Mouse (Mus musculus): ENCODE measurements at regions not wholly inside any gene's neighbourhood (a gene's known extent, or its start where the extent isn't known, plus 50 kb on each side); places are given as distances from the start of the nearest gene placed in this dataset.
"Not testable (repeated sequence)": the region's sequence is repeated elsewhere in the genome, so short reads cannot be mapped to it uniquely, and the experiment has no call there.

DNA sequence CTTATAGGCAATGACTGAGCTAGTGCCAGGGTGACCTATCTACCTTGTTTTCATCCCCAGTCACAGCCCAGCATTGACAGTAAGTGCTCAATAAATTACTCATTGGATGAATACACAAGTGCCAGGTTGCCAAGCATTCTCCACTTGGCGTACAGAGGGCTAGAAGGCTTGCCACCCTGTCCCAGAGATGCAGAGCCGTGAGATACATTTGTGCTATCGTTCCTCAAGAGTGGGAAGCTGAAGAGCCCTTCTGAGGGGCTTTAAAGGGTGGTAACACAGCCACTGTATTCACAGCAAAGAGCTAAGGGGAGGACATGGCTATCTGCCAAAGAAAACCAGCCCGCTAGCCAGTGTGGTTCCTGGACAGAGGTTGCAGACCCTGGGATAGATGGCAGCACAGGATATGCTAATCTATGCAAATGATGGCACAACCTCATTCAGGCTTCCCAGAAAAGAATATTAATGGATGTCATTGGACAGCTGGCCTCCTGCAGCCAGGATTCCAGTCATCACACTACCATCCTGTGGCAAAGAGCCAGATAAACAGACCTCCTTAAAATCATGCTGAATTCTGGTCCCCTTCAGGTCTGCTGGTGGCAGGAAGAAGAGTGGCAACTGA, 214.4 kb downstream of the Trim29 start:
- no peaks in the 10 kb centered on the region for H3K9me3 ChIP-seq (replicated peaks)
- H3K4me1 ChIP-seq (replicated peaks), result no peaks in the 10 kb centered on the region
- H3K36me3 ChIP-seq (replicated peaks), result no peaks in the 10 kb centered on the region
- H3K27me3 ChIP-seq, result no peaks in the 10 kb centered on the region
- H3K4me3 ChIP-seq (replicated peaks), result no peak overlapping the region
- no peak overlapping the region for H3K4me2 ChIP-seq
- no peak overlapping the region for H3K27ac ChIP-seq (replicated peaks)
- 55% methylated on average over 4 of the region's 4 CpGs for WGBS (ENCODE audit: insufficient replicate concordance)
- ATAC-seq (ENCODE audit: insufficient read depth), result no peak
- H3K9ac ChIP-seq, result no peak overlapping the region

DNA sequence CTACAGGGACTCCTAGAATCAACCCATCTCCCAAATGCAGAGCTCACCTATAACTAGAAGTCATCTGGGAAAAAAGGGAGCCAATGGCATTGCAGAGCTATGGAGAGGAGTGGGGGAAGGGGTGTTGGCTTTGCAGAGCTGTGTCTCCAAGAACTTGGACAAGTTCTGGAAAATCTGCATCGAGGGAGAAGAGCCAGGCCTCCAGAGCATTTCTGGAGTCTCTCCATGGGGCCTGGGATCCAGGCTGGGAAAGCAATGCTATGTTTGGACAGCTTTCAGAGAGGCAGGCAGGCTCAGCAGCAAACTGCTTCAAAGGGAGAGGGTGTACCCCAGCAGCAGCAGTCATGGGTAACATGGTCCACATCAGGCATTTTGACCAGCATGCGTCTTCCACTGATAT, 211.6 kb upstream of the Nectin1 start:
- 41% methylated on average over 2 of the region's 2 CpGs for WGBS (ENCODE audit: insufficient replicate concordance)
- H3K4me3 ChIP-seq (replicated peaks), result no peak overlapping the region
- H3K27me3 ChIP-seq, result no peaks in the 10 kb centered on the region
- H3K36me3 ChIP-seq (replicated peaks), result no peaks in the 10 kb centered on the region
- H3K9me3 ChIP-seq (replicated peaks), result no peaks in the 10 kb centered on the region
- no peaks in the 10 kb centered on the region for H3K4me1 ChIP-seq (replicated peaks)
- no peak overlapping the region for H3K9ac ChIP-seq
- H3K4me2 ChIP-seq, result no peak overlapping the region
- H3K27ac ChIP-seq (replicated peaks), result no peak overlapping the region
- ATAC-seq (ENCODE audit: insufficient read depth), result no peak

GRCm38 (mm10) chr9:43535967-43536366, 207.8 kb upstream of the Nectin1 start:
- no peak for ATAC-seq (ENCODE audit: insufficient read depth)
- 66% methylated on average over 7 of the region's 7 CpGs for WGBS (ENCODE audit: insufficient replicate concordance)
- Histone ChIP-seq H3K27me3 (no peaks in the 10 kb centered on the region), H3K36me3 (replicated peaks) (no peaks in the 10 kb centered on the region), H3K27ac (replicated peaks) (no peak overlapping the region), H3K4me1 (replicated peaks) (no peaks in the 10 kb centered on the region), H3K9ac (no peak overlapping the region), H3K4me2 (no peak overlapping the region), H3K9me3 (replicated peaks) (no peaks in the 10 kb centered on the region), H3K4me3 (replicated peaks) (no peak overlapping the region)

DNA sequence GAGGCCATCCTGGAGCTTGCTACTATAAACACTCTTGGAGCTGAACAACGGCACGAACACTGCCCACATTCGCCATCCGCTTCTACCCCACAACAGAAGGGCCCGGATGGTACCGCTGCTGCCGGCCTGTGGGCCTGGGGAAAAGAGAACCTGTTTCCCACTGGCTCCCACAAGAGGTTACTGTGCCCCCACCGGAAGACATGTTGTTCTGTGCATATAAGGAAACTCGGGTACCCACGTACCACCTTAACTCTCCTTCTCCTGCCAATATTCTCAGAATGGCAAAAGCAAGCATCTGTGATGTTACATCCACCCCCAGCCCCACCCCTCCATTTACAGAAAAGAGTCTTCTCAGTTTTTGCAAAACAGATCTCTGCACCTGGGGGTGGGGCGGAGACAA, 206.7 kb upstream of the Nectin1 start:
- H3K9me3 ChIP-seq (replicated peaks), result no peaks in the 10 kb centered on the region
- WGBS (ENCODE audit: insufficient replicate concordance), result 72% methylated on average over 11 of the region's 11 CpGs
- no peak overlapping the region for H3K9ac ChIP-seq
- no peak for ATAC-seq (ENCODE audit: insufficient read depth)
- H3K27me3 ChIP-seq, result no peaks in the 10 kb centered on the region
- no peaks in the 10 kb centered on the region for H3K4me1 ChIP-seq (replicated peaks)
- H3K36me3 ChIP-seq (replicated peaks), result no peaks in the 10 kb centered on the region
- H3K27ac ChIP-seq (replicated peaks), result no peak overlapping the region
- H3K4me3 ChIP-seq (replicated peaks), result no peak overlapping the region
- H3K4me2 ChIP-seq, result no peak overlapping the region

DNA sequence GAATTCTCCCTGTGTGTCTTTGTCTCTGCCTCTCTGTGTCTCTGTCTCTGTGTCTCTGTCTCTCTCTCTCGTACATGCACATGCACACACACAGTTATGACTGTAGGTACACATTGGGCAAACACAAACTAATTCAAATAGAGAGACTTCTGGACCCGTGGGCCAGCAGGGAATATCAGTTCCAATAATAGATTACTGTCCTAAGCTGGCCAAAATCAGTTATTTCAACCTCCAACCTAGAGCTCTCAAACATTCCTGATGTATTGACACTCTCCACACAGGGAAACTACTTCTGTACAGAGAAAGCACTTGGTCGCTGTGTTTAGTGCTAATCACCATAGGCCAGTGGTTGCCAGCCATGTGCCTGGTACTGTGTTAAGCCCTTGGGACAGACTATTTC, 203.7 kb upstream of the Nectin1 start:
- Histone ChIP-seq H3K4me2 (no peak overlapping the region), H3K27me3 (no peaks in the 10 kb centered on the region), H3K4me3 (replicated peaks) (no peak overlapping the region), H3K9me3 (replicated peaks) (no peaks in the 10 kb centered on the region), H3K27ac (replicated peaks) (no peak overlapping the region), H3K9ac (no peak overlapping the region), H3K4me1 (replicated peaks) (no peaks in the 10 kb centered on the region), H3K36me3 (replicated peaks) (no peaks in the 10 kb centered on the region)
- no peak for ATAC-seq (ENCODE audit: insufficient read depth)
- 49% methylated on average over 3 of the region's 3 CpGs for WGBS (ENCODE audit: insufficient replicate concordance)

- H3K4me2 ChIP-seq, result no peak overlapping the region
- WGBS (ENCODE audit: insufficient replicate concordance), result 60% methylated on average over 8 of the region's 8 CpGs
- no peaks in the 10 kb centered on the region for H3K4me1 ChIP-seq (replicated peaks)
- no peaks in the 10 kb centered on the region for H3K9me3 ChIP-seq (replicated peaks)
- no peaks in the 10 kb centered on the region for H3K36me3 ChIP-seq (replicated peaks)
- no peak overlapping the region for H3K9ac ChIP-seq
- no peak overlapping the region for H3K4me3 ChIP-seq (replicated peaks)
- no peak for ATAC-seq (ENCODE audit: insufficient read depth)
- H3K27me3 ChIP-seq, result no peaks in the 10 kb centered on the region
- H3K27ac ChIP-seq (replicated peaks), result no peak overlapping the region
Observed at GRCm38 (mm10) chr9:43541234-43541633, 202.6 kb upstream of the Nectin1 start.

- H3K36me3 ChIP-seq (replicated peaks), result no peaks in the 10 kb centered on the region
- no peaks in the 10 kb centered on the region for H3K9me3 ChIP-seq (replicated peaks)
- no peak for ATAC-seq (ENCODE audit: insufficient read depth)
- WGBS (ENCODE audit: insufficient replicate concordance), result 68% methylated on average over 9 of the region's 9 CpGs
- no peak overlapping the region for H3K27ac ChIP-seq (replicated peaks)
- no peak overlapping the region for H3K4me2 ChIP-seq
- H3K9ac ChIP-seq, result no peak overlapping the region
- no peaks in the 10 kb centered on the region for H3K27me3 ChIP-seq
- H3K4me3 ChIP-seq (replicated peaks), result no peak overlapping the region
- no peaks in the 10 kb centered on the region for H3K4me1 ChIP-seq (replicated peaks)
Observed at GRCm38 (mm10) chr9:43542077-43542654, 201.6 kb upstream of the Nectin1 start.

DNA sequence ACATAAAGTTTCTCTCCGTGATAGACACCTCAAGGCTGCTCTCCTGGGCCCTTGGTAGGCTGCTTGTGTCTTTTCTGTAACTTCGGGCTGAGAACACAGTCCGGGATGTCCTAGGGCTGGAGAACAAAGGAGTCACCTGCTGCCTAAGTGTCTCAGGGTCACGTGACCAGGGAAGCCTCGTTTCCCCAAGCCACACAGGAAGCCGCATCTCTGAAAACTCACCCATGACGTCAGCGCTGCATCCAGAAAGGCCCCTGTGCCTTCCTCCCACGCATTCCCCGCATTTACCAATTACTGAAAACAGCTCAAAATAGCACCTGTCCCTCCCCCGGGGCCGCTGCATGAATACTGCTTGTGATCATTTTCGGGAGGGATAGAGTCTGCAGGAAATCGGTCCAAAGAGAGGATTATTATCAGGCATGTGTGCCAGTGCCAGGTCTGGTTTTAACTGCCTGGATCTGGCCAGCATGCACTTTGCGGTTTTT, 198.7 kb upstream of the Nectin1 start:
- no peaks in the 10 kb centered on the region for H3K36me3 ChIP-seq (replicated peaks)
- no peaks in the 10 kb centered on the region for H3K4me1 ChIP-seq (replicated peaks)
- no peaks in the 10 kb centered on the region for H3K9me3 ChIP-seq (replicated peaks)
- H3K4me3 ChIP-seq (replicated peaks), result no peak overlapping the region
- 19% methylated on average over 15 of the region's 15 CpGs for WGBS (ENCODE audit: insufficient replicate concordance)
- H3K27ac ChIP-seq (replicated peaks), result no peak overlapping the region
- no peaks in the 10 kb centered on the region for H3K27me3 ChIP-seq
- no peak for ATAC-seq (ENCODE audit: insufficient read depth)
- no peak overlapping the region for H3K9ac ChIP-seq
- no peak overlapping the region for H3K4me2 ChIP-seq

DNA sequence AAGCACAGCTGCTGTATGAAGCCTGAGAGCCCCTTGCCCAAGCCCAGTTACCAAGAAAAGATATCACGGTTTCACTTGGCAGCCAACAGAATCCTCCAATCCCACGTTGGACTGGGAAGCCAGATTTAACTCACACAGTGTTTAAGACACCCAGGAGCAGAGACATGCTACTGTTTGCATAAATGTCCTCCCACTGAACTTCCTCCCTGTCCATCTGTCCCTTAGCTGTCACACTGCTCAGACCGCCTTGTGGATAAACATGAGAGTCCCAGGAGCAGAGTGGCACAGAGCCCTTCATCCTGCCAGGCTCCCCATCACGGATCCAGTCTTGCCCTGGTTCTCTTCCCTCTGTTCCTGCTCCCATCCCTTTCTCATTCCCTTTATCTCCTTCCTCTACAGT, 194.9 kb upstream of the Nectin1 start:
- 38% methylated on average over 4 of the region's 4 CpGs for WGBS (ENCODE audit: insufficient replicate concordance)
- no peak overlapping the region for H3K4me2 ChIP-seq
- no peak overlapping the region for H3K9ac ChIP-seq
- H3K4me3 ChIP-seq (replicated peaks), result no peak overlapping the region
- H3K27ac ChIP-seq (replicated peaks), result no peak overlapping the region
- H3K36me3 ChIP-seq (replicated peaks), result no peaks in the 10 kb centered on the region
- H3K9me3 ChIP-seq (replicated peaks), result no peaks in the 10 kb centered on the region
- no peaks in the 10 kb centered on the region for H3K4me1 ChIP-seq (replicated peaks)
- no peak for ATAC-seq (ENCODE audit: insufficient read depth)
- H3K27me3 ChIP-seq, result no peaks in the 10 kb centered on the region

DNA sequence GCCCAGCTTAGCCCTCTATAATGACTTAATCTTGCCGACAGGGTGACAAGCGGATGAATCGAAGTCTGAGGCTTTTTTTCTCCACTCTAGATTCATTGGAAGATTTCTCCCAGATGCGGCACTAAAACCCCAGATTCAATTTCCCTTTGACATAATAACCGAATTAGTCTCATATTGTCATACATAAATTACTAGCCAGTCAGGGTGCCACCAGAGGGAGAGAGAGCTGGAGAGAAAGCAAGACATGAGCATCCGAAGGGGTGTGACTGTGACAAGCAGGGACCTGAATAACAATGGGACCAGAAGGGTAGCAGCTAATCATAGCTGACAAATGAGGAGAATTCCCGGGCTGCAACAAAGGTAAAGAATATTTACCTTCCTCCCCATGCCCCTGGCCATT, 194.5 kb upstream of the Nectin1 start:
- 50% methylated on average over 7 of the region's 7 CpGs for WGBS (ENCODE audit: insufficient replicate concordance)
- H3K27ac ChIP-seq (replicated peaks), result no peak overlapping the region
- no peak overlapping the region for H3K4me3 ChIP-seq (replicated peaks)
- no peak for ATAC-seq (ENCODE audit: insufficient read depth)
- no peaks in the 10 kb centered on the region for H3K36me3 ChIP-seq (replicated peaks)
- no peak overlapping the region for H3K9ac ChIP-seq
- no peak overlapping the region for H3K4me2 ChIP-seq
- H3K4me1 ChIP-seq (replicated peaks), result no peaks in the 10 kb centered on the region
- no peaks in the 10 kb centered on the region for H3K27me3 ChIP-seq
- H3K9me3 ChIP-seq (replicated peaks), result no peaks in the 10 kb centered on the region

GRCm38 (mm10) chr9:43552758-43553157, 191.0 kb upstream of the Nectin1 start:
- not testable (repeated sequence) for H3K4me3 ChIP-seq (replicated peaks); H3K4me1 ChIP-seq (replicated peaks); H3K27ac ChIP-seq (replicated peaks); H3K27me3 ChIP-seq; H3K4me2 ChIP-seq; ATAC-seq (ENCODE audit: insufficient read depth); H3K9ac ChIP-seq; H3K9me3 ChIP-seq (replicated peaks); H3K36me3 ChIP-seq (replicated peaks)
- 74% methylated on average over 1 of the region's 1 CpGs for WGBS (ENCODE audit: insufficient replicate concordance)

DNA sequence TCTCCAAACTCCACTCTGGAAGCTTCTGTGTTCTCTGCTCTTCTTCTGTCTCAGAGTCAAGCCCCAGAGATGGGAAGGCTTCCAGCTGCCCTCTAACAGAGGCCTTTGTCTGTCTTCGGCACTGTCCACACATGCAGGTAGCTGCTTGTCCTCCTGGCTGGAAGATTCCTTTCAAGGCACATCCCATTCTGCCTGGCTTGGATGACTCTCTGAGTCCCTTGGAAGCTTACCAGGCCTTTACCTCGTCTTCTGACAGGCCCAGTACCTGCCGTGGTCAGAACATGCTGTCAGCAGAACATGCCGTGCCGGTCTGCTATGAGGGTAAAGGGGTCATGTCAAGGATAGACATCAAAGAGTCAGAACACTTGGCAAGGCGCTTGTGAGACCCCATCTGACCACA, 181.8 kb upstream of the Nectin1 start:
- 64% methylated on average over 6 of the region's 6 CpGs for WGBS (ENCODE audit: insufficient replicate concordance)
- no peak for ATAC-seq (ENCODE audit: insufficient read depth)
- Histone ChIP-seq H3K9ac (no peak overlapping the region), H3K4me3 (replicated peaks) (no peak overlapping the region), H3K36me3 (replicated peaks) (no peaks in the 10 kb centered on the region), H3K9me3 (replicated peaks) (no peaks in the 10 kb centered on the region), H3K4me1 (replicated peaks) (no peaks in the 10 kb centered on the region), H3K4me2 (no peak overlapping the region), H3K27me3 (no peaks in the 10 kb centered on the region), H3K27ac (replicated peaks) (no peak overlapping the region)

Data from liver, embryonic 15.5 days (tissue).